ENCODE assay signal across 8 mouse cellular contexts in the genomic region with DNA sequence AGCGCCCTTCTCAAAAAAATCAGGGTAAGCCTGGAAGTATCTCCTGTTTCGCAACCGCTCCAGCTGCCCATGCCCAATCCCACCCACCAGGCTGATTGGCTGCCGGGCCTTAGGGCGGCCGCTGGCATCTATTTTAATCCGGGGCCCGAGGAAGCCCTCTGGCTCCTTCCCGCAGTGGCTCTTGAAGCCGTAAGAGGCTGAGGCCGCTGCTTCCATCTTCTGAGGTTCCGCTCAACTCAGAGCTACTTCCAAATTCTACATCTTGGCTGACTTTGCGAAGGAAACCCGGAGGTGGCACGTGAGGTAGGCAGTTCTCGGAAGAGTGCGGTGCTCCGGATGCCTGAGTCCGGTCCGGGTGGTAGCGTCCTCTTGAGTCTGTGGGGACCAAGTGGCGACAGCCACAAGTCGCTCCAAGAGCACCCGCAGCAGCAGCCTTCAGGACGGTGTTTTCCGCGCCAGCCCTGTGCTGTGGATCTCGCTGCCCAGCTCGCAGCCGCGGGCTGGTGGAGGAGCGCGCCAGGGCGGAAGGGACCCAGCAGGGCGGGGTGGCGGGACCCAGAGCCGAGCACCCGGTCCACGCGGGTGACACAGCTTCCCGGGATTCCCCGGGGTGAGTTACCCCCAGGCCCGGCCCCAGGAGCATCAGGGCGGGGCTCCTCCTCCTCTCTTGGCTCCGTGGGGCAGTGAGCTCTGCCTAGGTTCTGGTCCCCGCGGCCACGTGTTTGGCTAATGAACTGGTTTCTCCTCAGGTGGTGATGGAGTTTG. TPM values are rescaled to one million over a fixed set of nuclear protein-coding genes. Genes with fewer than 3 reads are reported as not detected.
DNase-seq lines count a peak whose midpoint lies in the region; ATAC-seq and TF ChIP-seq lines count a peak whose summit lies in the region.

A gene (plus strand): TSS at position 161 of the 765 bp plus-strand sequence.

- H3ac ChIP-seq in C2C12 (ENCODE audit: control insufficient read depth, insufficient read length, low read depth) = peak within 1 kb of the TSS; percentile 91

- no peaks in the 10 kb centered on the region for H3K9me3 ChIP-seq in erythroblast, embryonic 14.5 days (ENCODE audit: control insufficient read depth, low read length)
- no peaks in the 10 kb centered on the region for H3K9me3 ChIP-seq in heart, embryonic 11.5 days (replicated peaks; ENCODE audit: control insufficient read depth, low read length)
- H3K9me3 ChIP-seq in kidney, embryonic 15.5 days (replicated peaks) = no peaks in the 10 kb centered on the region
- H3K9me3 ChIP-seq in midbrain, postnatal 0 days (ENCODE audit: low read length) = no peaks in the 10 kb centered on the region

- WGBS in heart, embryonic 11.5 days (ENCODE audit: insufficient replicate concordance) = under 1% methylated on average over 44 of the region's 48 CpGs
- WGBS in kidney, embryonic 15.5 days = under 1% methylated on average over 48 of the region's 48 CpGs
- WGBS in midbrain, postnatal 0 days = under 1% methylated on average over 48 of the region's 48 CpGs

- H3K4me1 ChIP-seq in erythroblast, embryonic 14.5 days (ENCODE audit: control insufficient read depth) = peaks cover 6% of the 10 kb centered on the region
- H3K4me1 ChIP-seq in heart, embryonic 11.5 days (ENCODE audit: control insufficient read depth, insufficient read depth, low read length) = no peaks in the 10 kb centered on the region
- peaks cover 9% of the 10 kb centered on the region for H3K4me1 ChIP-seq in kidney, embryonic 15.5 days
- no peaks in the 10 kb centered on the region for H3K4me1 ChIP-seq in midbrain, postnatal 0 days (ENCODE audit: insufficient read depth, low read length)

- peak within 1 kb of the TSS; percentile 60 for H3K9ac ChIP-seq in heart, embryonic 11.5 days (ENCODE audit: low read depth, low read length)
- peak within 1 kb of the TSS; percentile 51 for H3K9ac ChIP-seq in kidney, embryonic 15.5 days
- peak within 1 kb of the TSS; percentile 50 for H3K9ac ChIP-seq in midbrain, postnatal 0 days (replicated peaks; ENCODE audit: low read length, poor library complexity, severe bottlenecking)

- H3K4me3 ChIP-seq in C2C12 (ENCODE audit: insufficient read depth, poor library complexity, severe bottlenecking) = peak within 1 kb of the TSS; percentile 46
- H3K4me3 ChIP-seq in erythroblast, embryonic 14.5 days (replicated peaks) = peak within 1 kb of the TSS; percentile 35
- peak within 1 kb of the TSS; percentile 53 for H3K4me3 ChIP-seq in heart, embryonic 11.5 days (ENCODE audit: low read depth, low read length)
- H3K4me3 ChIP-seq in kidney, embryonic 15.5 days (replicated peaks) = peak within 1 kb of the TSS; percentile 62
- peak within 1 kb of the TSS; percentile 55 for H3K4me3 ChIP-seq in midbrain, postnatal 0 days (ENCODE audit: low read depth, low read length)

- H3K79me3 ChIP-seq in C2C12 (ENCODE audit: low read depth) = no peaks in the 10 kb centered on the region

- peak; percentile 76 for DNase-seq in brain, adult 2 months (ENCODE audit: low read depth, low spot score)
- peak; percentile 35 for DNase-seq in liver
- DNase-seq in midbrain, postnatal 0 days (ENCODE audit: low spot score) = peak; percentile 76
- DNase-seq in spleen, postnatal 10 days (ENCODE audit: low spot score in 2 of 2) = peak; percentile 6 to 21

- peaks cover 10% of the 10 kb centered on the region for H3K36me3 ChIP-seq in C2C12 (ENCODE audit: control insufficient read depth, insufficient read depth)
- H3K36me3 ChIP-seq in erythroblast, embryonic 14.5 days (ENCODE audit: control insufficient read depth) = no peaks in the 10 kb centered on the region
- no peaks in the 10 kb centered on the region for H3K36me3 ChIP-seq in heart, embryonic 11.5 days (ENCODE audit: control insufficient read depth, insufficient read depth, low read length)
- H3K36me3 ChIP-seq in kidney, embryonic 15.5 days = no peaks in the 10 kb centered on the region
- no peaks in the 10 kb centered on the region for H3K36me3 ChIP-seq in midbrain, postnatal 0 days (ENCODE audit: insufficient read depth, low read length)

- peak within 1 kb of the TSS; percentile 75 for H3K4me2 ChIP-seq in heart, embryonic 11.5 days
- peak within 1 kb of the TSS; percentile 99 for H3K4me2 ChIP-seq in kidney, embryonic 15.5 days
- H3K4me2 ChIP-seq in midbrain, postnatal 0 days (ENCODE audit: low read depth, low read length, poor library complexity, severe bottlenecking) = peak within 1 kb of the TSS; percentile 94

- peaks cover 30% of the 10 kb centered on the region for H3K79me2 ChIP-seq in C2C12 (ENCODE audit: control insufficient read depth, insufficient read depth)

- no peaks in the 10 kb centered on the region for H3K27me3 ChIP-seq in C2C12 (ENCODE audit: control insufficient read depth, insufficient read depth, insufficient read length)
- H3K27me3 ChIP-seq in erythroblast, embryonic 14.5 days (ENCODE audit: control insufficient read depth) = peaks cover 31% of the 10 kb centered on the region
- no peaks in the 10 kb centered on the region for H3K27me3 ChIP-seq in heart, embryonic 11.5 days (ENCODE audit: control insufficient read depth, insufficient read depth, low read length)
- peaks cover 6% of the 10 kb centered on the region; the same call in 1 of the 2 replicates for H3K27me3 ChIP-seq in kidney, embryonic 15.5 days
- H3K27me3 ChIP-seq in midbrain, postnatal 0 days (ENCODE audit: insufficient read depth, low read length) = no peaks in the 10 kb centered on the region

- ATAC-seq in heart, embryonic 11.5 days (replicated peaks; ENCODE audit: insufficient number of reproducible peaks, low FRiP score, low TSS enrichment) = peak; percentile 72
- ATAC-seq in kidney, embryonic 15.5 days (replicated peaks; ENCODE audit: low FRiP score) = peak; percentile 92
- ATAC-seq in midbrain, postnatal 0 days (ENCODE audit: low FRiP score) = peak; percentile 87

- H3K27ac ChIP-seq in heart, embryonic 11.5 days (ENCODE audit: low read depth, low read length) = no peak within 1 kb of the TSS
- no peak within 1 kb of the TSS for H3K27ac ChIP-seq in kidney, embryonic 15.5 days
- H3K27ac ChIP-seq in midbrain, postnatal 0 days (ENCODE audit: low read depth, low read length) = 0 out of 2 replicates have a peak within 1 kb of the TSS, but pooled peaks have one; percentile 26

- TF ChIP-seq CTCF in C2C12 (IDR thresholded peaks at IDR 0.05; ENCODE audit: control insufficient read depth, insufficient read depth, insufficient read length) = no peak
- TF ChIP-seq CTCF in midbrain, postnatal 0 days (IDR thresholded peaks at IDR 0.05) = no peak

TF ChIP-seq in C2C12, 6 proteins besides CTCF, POLR2A, EP300 and RAD21:
- no peak for TF ChIP-seq MAX (IDR thresholded peaks at IDR 0.05)
- TF ChIP-seq CEBPB (IDR thresholded peaks at IDR 0.05; ENCODE audit: low read depth) = peak; percentile 98
TF ChIP-seq in C2C12: peak in this region for 1.

RNA-seq across cellular contexts. Expression of the gene that starts here (rescaled TPM):
- 10.6 TPM for polyA plus RNA-seq in C2C12 (2012; fragmentation: generic; extraction: Trizol)
- polyA plus RNA-seq in erythroblast, embryonic 14.5 days (2012) = not detected in 2 replicates
- polyA plus RNA-seq in heart, embryonic 11.5 days (2014; fragmentation: Nextera tagmentation; extraction: Ambion mirVana) = 1.5 and 1.6 TPM in 2 replicates
- polyA plus RNA-seq in kidney, embryonic 15.5 days (2015; fragmentation: Nextera tagmentation; extraction: Ambion mirVana) = 1.2 and 3.4 TPM in 2 replicates
- 0.44 and 1.3 TPM in 2 replicates for total RNA-seq in midbrain, postnatal 0 days (2014; rRNA removed)
- 0.64 and 1.2 TPM in 2 replicates for polyA plus RNA-seq in midbrain, postnatal 0 days (2015; fragmentation: Nextera tagmentation; extraction: Ambion mirVana)

Comparison
In these comparisons a context has a peak if more than half of its experiments do, and no peak if none do; other contexts are left out.
1. DNase-seq: peak in every context shown above with its lines; median percentile 76 in brain, adult 2 months; 76 in midbrain, postnatal 0 days; 35 in liver; 14 in spleen, postnatal 10 days.